Mouse (Mus musculus) heart, embryonic 16.5 days (tissue): Measurements from ENCODE around the gene Dync1li1. TPM values are rescaled to one million over a fixed set of nuclear protein-coding genes. Genes with fewer than 3 reads are reported as not detected.

ENCODE experiments used
- ATAC-seq: fragments of 200-750 bp; cut with Nextera tagmentation; replicated peaks from 2 replicates; pipeline ENCODE4 v1.8.0; 2017; ENCODE audit warnings: moderate number of reproducible peaks; ENCODE audit not compliant: insufficient read depth, low FRiP score; ENCODE audit errors: extremely low read depth
- H3K27ac ChIP-seq: fragments of 300-500 bp; sonication (generic); 2 replicates; pipeline ENCODE4 v1.5.1; 2014; ENCODE audit warnings: mild to moderate bottlenecking, low read length, control low read depth, moderate library complexity
- H3K27me3 ChIP-seq: fragments of 300-500 bp; sonication (generic); 2 replicates; pipeline ENCODE4 v1.6.1; 2014; ENCODE audit warnings: low read length, mixed read lengths; ENCODE audit not compliant: control insufficient read depth, insufficient read depth
- H3K36me3 ChIP-seq: fragments of 300-500 bp; sonication (generic); 2 replicates; pipeline ENCODE4 v1.6.1; 2014; ENCODE audit not compliant: control insufficient read depth, insufficient read depth
- H3K4me1 ChIP-seq: fragments of 300-500 bp; sonication (generic); 2 replicates; pipeline ENCODE4 v1.6.1; 2014; ENCODE audit warnings: low read length, mixed read lengths; ENCODE audit not compliant: control insufficient read depth, insufficient read depth
- H3K4me2 ChIP-seq: fragments of 300-500 bp; sonication (generic); 2 replicates; pipeline ENCODE4 v1.6.1; 2014; ENCODE audit warnings: low read depth, mild to moderate bottlenecking, control low read depth, low read length
- H3K4me3 ChIP-seq: fragments of 300-500 bp; sonication (generic); 2 replicates; pipeline ENCODE4 v1.5.1; 2014; ENCODE audit warnings: mild to moderate bottlenecking, control low read depth, low read length
- H3K9ac ChIP-seq: fragments of 300-500 bp; sonication (generic); 2 replicates; pipeline ENCODE4 v1.6.1; 2014; ENCODE audit warnings: low read length, control low read depth
- H3K9me3 ChIP-seq: fragments of 300-500 bp; sonication (generic); replicated peaks from 2 replicates; pipeline ENCODE4 v1.6.1; 2016; ENCODE audit warnings: low read length; ENCODE audit not compliant: control insufficient read depth
- WGBS: fragments of 180-500 bp; shearing (Covaris S2); extraction: QIAGEN DNeasy Blood & Tissue Kit; methylation state at CpG from one replicate; pipeline ENCODE4 v1.1.7; 2014; 5-methylcytosine and 5-hydroxymethylcytosine counted together
- polyA plus RNA-seq: library from polyadenylated mRNA; unstranded; fragments of >200 nt; fragmentation: Nextera tagmentation; extraction: Ambion mirVana; gene quantifications from 2 replicates; pipeline ENCODE4 v1.2.1, GENCODE M21; 2015

Gene Dync1li1
- polyA plus RNA-seq, 1 experiment from 2014 or later: 76.0 TPM

- H3K36me3 ChIP-seq: no peaks in the 10 kb centered on the region
- peak within 1 kb of the TSS; percentile 97 for H3K4me3 ChIP-seq
- ATAC-seq: peak; percentile 87
- peak within 1 kb of the TSS; percentile 97 for H3K27ac ChIP-seq
- peak within 1 kb of the TSS; percentile 88 for H3K4me2 ChIP-seq
- H3K4me1 ChIP-seq: peaks cover 31% of the 10 kb centered on the region
- H3K9me3 ChIP-seq: no peaks in the 10 kb centered on the region
- no peaks in the 10 kb centered on the region for H3K27me3 ChIP-seq
- H3K9ac ChIP-seq: peak within 1 kb of the TSS; percentile 98
- under 1% methylated on average over 53 of the region's 53 CpGs for WGBS
These were observed 42.6 kb downstream of the Dync1li1 start, which contains the start of gene Cmtm6 for GRCm38 (mm10) chr9:114731011-114731755. TSS of gene Cmtm6 (plus strand) at chr9:114731116.

GRCm38 (mm10) chr9:114731871-114732682 lies 43.5 kb downstream of the Dync1li1 start:
- 63% methylated on average over 12 of the region's 12 CpGs for WGBS

GRCm38 (mm10) chr9:114733238-114733637 lies 44.6 kb downstream of the Dync1li1 start:
- H3K27ac ChIP-seq: peak overlapping the region; percentile 71

More at GRCm38 (mm10) chr9:114731871-114732682, 43.5 kb downstream of the Dync1li1 start:
- ATAC-seq: no peak
- H3K27me3 ChIP-seq: no peaks in the 10 kb centered on the region
- H3K4me1 ChIP-seq: peaks cover 40% of the 10 kb centered on the region
- peak overlapping the region; percentile 88 for H3K4me2 ChIP-seq
- H3K9ac ChIP-seq: peak overlapping the region; percentile 98
- H3K9me3 ChIP-seq: no peaks in the 10 kb centered on the region
- peak overlapping the region; percentile 97 for H3K27ac ChIP-seq
- no peaks in the 10 kb centered on the region for H3K36me3 ChIP-seq
- peak overlapping the region; percentile 97 for H3K4me3 ChIP-seq

GRCm38 (mm10) chr9:114736442-114736841 lies 47.9 kb downstream of the Dync1li1 start:
- 24% methylated on average over 11 of the region's 11 CpGs for WGBS
- H3K9ac ChIP-seq: 0 out of 2 replicates have a peak overlapping the region, but pooled peaks have one; percentile 6

More at GRCm38 (mm10) chr9:114733238-114733637, 44.6 kb downstream of the Dync1li1 start:
- Histone ChIP-seq H3K36me3 (no peaks in the 10 kb centered on the region), H3K4me1 (peaks cover 42% of the 10 kb centered on the region), H3K4me2 (peak overlapping the region; percentile 33), H3K9ac (peak overlapping the region; percentile 55), H3K4me3 (no peak overlapping the region), H3K9me3 (no peaks in the 10 kb centered on the region), H3K27me3 (no peaks in the 10 kb centered on the region)
- no peak for ATAC-seq
- 46% methylated on average over 2 of the region's 2 CpGs for WGBS

GRCm38 (mm10) chr9:114740336-114740735 lies 51.7 kb downstream of the Dync1li1 start:
- H3K4me3 ChIP-seq: no peak overlapping the region
- no peaks in the 10 kb centered on the region for H3K27me3 ChIP-seq
- peaks cover 12% of the 10 kb centered on the region for H3K4me1 ChIP-seq
- 85% methylated on average over 9 of the region's 9 CpGs for WGBS
- H3K9me3 ChIP-seq: no peaks in the 10 kb centered on the region
- no peak overlapping the region for H3K27ac ChIP-seq
- H3K36me3 ChIP-seq: peaks cover 5% of the 10 kb centered on the region; the same call in 1 of the 2 replicates
- ATAC-seq: no peak
- no peak overlapping the region for H3K4me2 ChIP-seq
- no peak overlapping the region for H3K9ac ChIP-seq

More at GRCm38 (mm10) chr9:114736442-114736841, 47.9 kb downstream of the Dync1li1 start:
- no peaks in the 10 kb centered on the region for H3K9me3 ChIP-seq
- H3K27ac ChIP-seq: peak overlapping the region; percentile 88
- peak overlapping the region; percentile 38 for H3K4me2 ChIP-seq
- peak overlapping the region; percentile 18; the same call in 1 of the 2 replicates for H3K4me3 ChIP-seq
- peaks cover 3% of the 10 kb centered on the region; the same call in 1 of the 2 replicates for H3K36me3 ChIP-seq
- H3K4me1 ChIP-seq: peaks cover 42% of the 10 kb centered on the region
- ATAC-seq: peak; percentile 87
- no peaks in the 10 kb centered on the region for H3K27me3 ChIP-seq

- Histone ChIP-seq H3K9ac (no peak overlapping the region), H3K36me3 (peaks cover 14% of the 10 kb centered on the region), H3K27ac (peak overlapping the region; percentile 49; the same call in 1 of the 2 replicates), H3K4me1 (peaks cover 6% of the 10 kb centered on the region), H3K27me3 (no peaks in the 10 kb centered on the region), H3K4me3 (no peak overlapping the region), H3K9me3 (no peaks in the 10 kb centered on the region), H3K4me2 (no peak overlapping the region)
- ATAC-seq: no peak
- WGBS: 61% methylated on average over 2 of the region's 2 CpGs
These were observed 54.1 kb downstream of the Dync1li1 start for GRCm38 (mm10) chr9:114742731-114743130.

GRCm38 (mm10) chr9:114745163-114745562 lies 56.6 kb downstream of the Dync1li1 start:
- no peaks in the 10 kb centered on the region for H3K27me3 ChIP-seq
- H3K36me3 ChIP-seq: peaks cover 19% of the 10 kb centered on the region
- WGBS: 31% methylated on average over 4 of the region's 4 CpGs
- no peak overlapping the region for H3K9ac ChIP-seq
- H3K9me3 ChIP-seq: no peaks in the 10 kb centered on the region
- H3K4me1 ChIP-seq: peaks cover 6% of the 10 kb centered on the region
- H3K4me3 ChIP-seq: no peak overlapping the region
- H3K4me2 ChIP-seq: no peak overlapping the region
- no peak overlapping the region; the same call in 1 of the 2 replicates for H3K27ac ChIP-seq
- 0 out of 2 replicates have a peak, but pooled peaks have one; percentile 16 for ATAC-seq

- Histone ChIP-seq H3K27ac (peak overlapping the region; percentile 32), H3K4me1 (peaks cover 6% of the 10 kb centered on the region), H3K36me3 (peaks cover 19% of the 10 kb centered on the region), H3K27me3 (no peaks in the 10 kb centered on the region), H3K4me3 (no peak overlapping the region), H3K9ac (no peak overlapping the region), H3K9me3 (no peaks in the 10 kb centered on the region), H3K4me2 (no peak overlapping the region)
- 49% methylated on average over 4 of the region's 4 CpGs for WGBS
- no peak for ATAC-seq
These were observed 57.1 kb downstream of the Dync1li1 start for GRCm38 (mm10) chr9:114745654-114746053.
